Mouse (Mus musculus) erythroblast, embryonic 14.5 days (primary cell): ENCODE data around the gene Olfr1360. TPM values are rescaled to one million over a fixed set of nuclear protein-coding genes. Genes with fewer than 3 reads are reported as not detected.

Experiments
- H3K27me3 ChIP-seq: 2 replicates; pipeline ENCODE4 v1.6.1; 2012; ENCODE audit warnings: inconsistent platforms; ENCODE audit not compliant: control insufficient read depth
- H3K36me3 ChIP-seq: 2 replicates; pipeline ENCODE4 v1.6.1; 2012; ENCODE audit warnings: mild to moderate bottlenecking, inconsistent platforms; ENCODE audit not compliant: control insufficient read depth
- H3K4me1 ChIP-seq: 2 replicates; pipeline ENCODE4 v1.6.1; 2012; ENCODE audit warnings: inconsistent platforms; ENCODE audit not compliant: control insufficient read depth
- H3K4me3 ChIP-seq: replicated peaks from 2 replicates; pipeline ENCODE3; 2012; ENCODE audit warnings: moderate library complexity, mild to moderate bottlenecking, inconsistent platforms
- H3K9me3 ChIP-seq: 2 replicates; pipeline ENCODE4 v1.6.1; 2012; ENCODE audit warnings: low read length, inconsistent platforms, mixed read lengths; ENCODE audit not compliant: control insufficient read depth
- GATA1 ChIP-seq: IDR thresholded peaks from 2 replicates; pipeline ENCODE4 v1.6.1; 2012; ENCODE audit warnings: low read length, inconsistent platforms, mixed read lengths
- TAL1 ChIP-seq: IDR thresholded peaks from 3 replicates; pipeline ENCODE4 v1.6.1; 2012; ENCODE audit warnings: low read length, inconsistent platforms, mixed read lengths
- polyA plus RNA-seq: library from polyadenylated mRNA; stranded (reverse); fragments of >175 nt; gene quantifications from 2 replicates; pipeline ENCODE4 v1.2.3, GENCODE M21; 2012

The Olfr1360 gene
- polyA plus RNA-seq, 1 experiment: not detected

DNA sequence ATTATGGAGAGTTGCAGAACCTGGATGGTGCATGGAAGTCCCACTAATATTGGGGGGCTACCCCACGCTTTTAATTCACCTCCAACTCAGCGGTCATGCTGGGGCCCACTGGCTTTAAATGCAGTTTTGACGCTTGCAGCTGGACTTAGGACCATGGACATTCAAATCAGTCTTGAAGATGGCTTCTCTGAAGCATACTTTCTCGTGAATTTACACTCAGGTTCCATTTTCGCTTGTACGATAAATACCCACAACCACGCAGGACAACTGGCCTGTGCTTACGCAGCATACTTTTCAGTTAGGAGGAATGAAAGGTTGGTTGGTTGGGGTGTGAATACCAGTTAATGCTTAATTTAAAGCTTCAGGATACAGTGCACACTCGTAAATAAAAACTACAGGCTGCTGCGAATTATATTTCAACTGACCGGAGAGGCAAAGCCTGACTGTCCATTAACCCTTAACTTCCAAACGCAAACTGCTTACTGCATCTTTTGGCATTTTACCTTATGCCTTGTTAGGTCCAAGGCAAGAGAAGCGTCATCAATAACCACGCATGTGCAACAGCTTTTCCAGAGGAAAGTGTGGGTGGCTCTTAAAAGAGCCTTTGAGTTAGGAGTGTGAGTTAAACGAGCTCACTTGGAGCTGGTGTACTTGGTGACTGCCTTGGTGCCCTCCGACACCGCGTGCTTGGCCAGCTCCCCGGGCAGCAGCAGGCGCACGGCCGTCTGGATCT lies 38.1 kb upstream of the Olfr1360 start:
- no peaks in the 10 kb centered on the region; the same call in 1 of the 2 replicates for H3K36me3 ChIP-seq
- no peaks in the 10 kb centered on the region for H3K9me3 ChIP-seq
- TF ChIP-seq GATA1: no peak
- TF ChIP-seq TAL1: no peak
- no peaks in the 10 kb centered on the region for H3K27me3 ChIP-seq
- H3K4me1 ChIP-seq: peaks cover 64% of the 10 kb centered on the region
- peak overlapping the region; percentile 78 for H3K4me3 ChIP-seq

DNA sequence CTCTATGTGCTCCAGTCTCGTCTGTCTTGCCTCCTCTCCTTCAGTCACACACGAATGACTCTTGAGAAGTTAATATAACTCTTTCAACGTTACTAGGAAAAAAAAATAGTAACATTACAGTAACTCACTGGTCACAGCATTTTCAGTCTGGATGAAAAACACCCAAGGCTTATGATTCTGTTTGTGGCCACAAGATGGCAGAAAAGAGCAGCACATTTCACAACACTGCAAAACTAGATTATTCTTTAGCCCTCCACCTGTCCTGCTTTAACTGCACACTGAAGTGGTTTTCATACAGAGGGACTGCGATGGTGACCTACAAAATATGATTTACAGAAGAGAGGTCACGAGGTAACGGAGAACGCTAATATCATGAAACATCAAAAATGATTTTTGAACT lies 37.5 kb upstream of the Olfr1360 start:
- Histone ChIP-seq H3K4me1 (peaks cover 63% of the 10 kb centered on the region), H3K36me3 (no peaks in the 10 kb centered on the region; the same call in 1 of the 2 replicates), H3K4me3 (peak overlapping the region; percentile 78), H3K27me3 (no peaks in the 10 kb centered on the region), H3K9me3 (no peaks in the 10 kb centered on the region)
- TF ChIP-seq TAL1 (no peak), GATA1 (no peak)

DNA sequence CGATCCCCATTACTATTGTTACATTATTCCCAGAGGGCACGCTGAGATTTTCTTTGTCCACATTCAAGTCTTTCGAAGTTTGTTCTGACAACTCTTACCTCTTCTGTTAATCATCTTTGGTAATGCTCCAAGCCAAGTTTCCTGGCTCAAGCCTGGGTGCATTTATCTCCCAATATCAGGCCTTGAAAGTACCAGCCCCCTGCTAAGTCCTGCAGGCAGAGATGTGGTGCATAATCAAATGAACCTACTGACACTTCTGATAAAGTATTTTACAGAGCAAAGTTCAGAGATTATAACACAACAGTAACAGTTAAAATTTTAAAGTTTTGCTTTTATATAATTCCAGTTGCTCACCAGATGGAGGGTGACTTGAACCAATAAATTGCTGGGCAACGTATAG lies 34.5 kb upstream of the Olfr1360 start:
- peak overlapping the region; percentile 86 for H3K4me3 ChIP-seq
- TF ChIP-seq TAL1: no peak
- TF ChIP-seq GATA1: no peak
- no peaks in the 10 kb centered on the region for H3K9me3 ChIP-seq
- H3K36me3 ChIP-seq: no peaks in the 10 kb centered on the region
- no peaks in the 10 kb centered on the region for H3K27me3 ChIP-seq
- peaks cover 39% of the 10 kb centered on the region for H3K4me1 ChIP-seq

DNA sequence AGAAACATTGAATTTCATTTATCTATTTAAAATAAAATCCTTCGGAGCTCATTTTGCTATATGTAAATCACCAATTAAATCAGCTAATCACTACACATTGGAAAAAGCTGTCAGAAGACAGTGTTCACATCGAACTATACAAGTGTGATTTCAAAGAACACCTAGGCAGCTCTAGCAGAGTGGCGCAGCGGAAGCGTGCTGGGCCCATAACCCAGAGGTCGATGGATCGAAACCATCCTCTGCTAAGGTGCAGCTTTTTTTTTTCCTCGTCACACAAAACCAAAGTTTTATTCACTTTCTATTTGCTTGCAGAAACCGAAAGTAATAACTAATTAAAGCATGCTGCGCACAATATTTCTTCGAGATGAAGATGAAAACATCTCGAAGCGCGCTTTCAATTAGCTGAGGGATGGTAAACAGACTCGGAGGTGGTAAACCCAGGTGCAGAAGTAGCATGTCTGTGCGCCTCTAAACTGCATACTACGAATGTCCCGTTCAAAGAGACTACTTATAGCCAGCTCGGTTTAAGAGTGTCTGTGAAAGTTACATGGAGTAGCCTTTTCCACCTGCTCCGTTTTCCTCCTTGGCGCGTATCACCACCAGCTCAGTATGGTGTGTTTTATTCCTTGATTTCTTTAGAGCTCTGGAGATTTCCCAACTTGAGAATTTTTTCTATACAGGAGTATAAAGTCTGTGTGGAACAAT lies 33.8 kb upstream of the Olfr1360 start:
- Histone ChIP-seq H3K9me3 (no peaks in the 10 kb centered on the region), H3K27me3 (no peaks in the 10 kb centered on the region), H3K36me3 (no peaks in the 10 kb centered on the region), H3K4me1 (peaks cover 38% of the 10 kb centered on the region), H3K4me3 (peak overlapping the region; percentile 86)
- TF ChIP-seq GATA1 (no peak), TAL1 (no peak)

DNA sequence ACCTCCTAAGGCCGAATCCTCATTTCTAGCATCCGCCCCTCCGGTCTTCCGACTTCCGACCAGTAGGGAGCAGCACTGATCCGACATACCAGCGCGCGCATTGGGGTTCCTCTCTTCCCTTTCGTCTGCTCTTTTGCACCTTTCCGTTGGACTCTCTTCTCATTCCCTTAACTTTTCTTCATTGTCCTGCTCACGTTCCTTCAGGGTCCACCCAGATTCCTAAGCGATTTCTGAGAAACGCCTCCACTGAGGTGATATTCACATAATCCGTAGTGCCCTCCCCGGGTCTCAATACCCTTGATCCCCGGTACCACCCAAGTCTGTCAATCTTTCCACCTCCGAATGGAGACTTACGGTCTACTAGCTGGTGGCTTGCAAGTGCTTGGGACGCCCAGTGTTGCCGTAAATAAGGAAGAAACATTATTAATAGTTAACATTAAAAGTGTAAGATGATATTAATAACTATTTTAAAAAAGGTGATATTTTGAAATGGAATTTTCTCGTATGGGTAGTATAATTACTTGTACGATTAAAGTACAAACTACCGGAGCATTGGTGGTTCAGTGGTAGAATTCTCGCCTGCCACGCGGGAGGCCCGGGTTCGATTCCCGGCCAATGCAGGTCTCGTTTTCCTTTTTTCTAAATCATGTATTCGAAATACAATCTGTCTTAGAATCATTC lies 33.0 kb upstream of the Olfr1360 start:
- peak overlapping the region; percentile 86 for H3K4me3 ChIP-seq
- H3K4me1 ChIP-seq: peaks cover 33% of the 10 kb centered on the region
- H3K9me3 ChIP-seq: no peaks in the 10 kb centered on the region
- no peaks in the 10 kb centered on the region for H3K36me3 ChIP-seq
- H3K27me3 ChIP-seq: peaks cover 2% of the 10 kb centered on the region
- TF ChIP-seq GATA1 (no peak), TAL1 (no peak)

DNA sequence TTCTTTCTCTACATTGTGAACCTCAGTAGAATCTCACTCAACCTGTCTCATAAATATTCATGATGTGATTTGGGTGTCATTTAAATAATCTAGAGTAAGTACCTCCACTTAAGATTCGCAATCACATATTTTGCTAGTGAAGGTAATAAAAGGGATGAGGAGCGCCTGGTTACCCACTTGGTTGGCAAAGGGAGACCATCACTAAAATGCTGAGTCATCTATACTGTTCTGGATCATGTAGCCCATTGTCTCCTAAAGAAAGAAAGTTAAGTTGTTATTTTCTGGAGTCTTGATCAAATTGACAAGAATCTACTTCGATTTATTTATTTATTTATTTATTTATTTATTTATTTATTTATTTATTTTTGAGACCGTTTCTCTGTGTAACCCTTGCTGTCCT lies 29.5 kb upstream of the Olfr1360 start:
- Histone ChIP-seq H3K9me3 (no peaks in the 10 kb centered on the region), H3K36me3 (no peaks in the 10 kb centered on the region), H3K4me3 (no peak overlapping the region), H3K27me3 (peaks cover 6% of the 10 kb centered on the region), H3K4me1 (peaks cover 15% of the 10 kb centered on the region)
- TF ChIP-seq GATA1: no peak
- TF ChIP-seq TAL1: no peak

DNA sequence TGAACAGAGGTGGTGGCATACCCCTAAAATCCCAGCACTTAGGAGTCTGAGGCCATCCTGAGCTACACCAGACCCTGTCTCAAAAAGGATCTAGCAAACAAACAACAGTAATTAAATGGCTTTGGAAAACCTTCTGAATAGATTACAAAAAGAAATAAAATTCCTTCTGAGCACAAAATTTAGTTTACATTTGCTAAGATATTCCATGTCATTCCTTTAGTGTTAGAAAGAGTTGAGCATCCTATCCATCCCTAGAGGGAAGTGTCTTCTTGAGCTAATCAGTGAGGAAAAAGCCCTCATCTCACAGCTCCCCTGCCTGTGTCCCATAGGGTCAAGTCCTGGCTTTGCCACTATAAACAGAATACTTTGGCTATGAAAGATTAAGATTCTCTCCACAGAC lies 20.6 kb upstream of the Olfr1360 start, which contains the start of gene Olfr1359:
Olfr1359 (plus strand) TSS at position 301 of the 400 bp plus-strand sequence.
- Histone ChIP-seq H3K9me3 (no peaks in the 10 kb centered on the region), H3K27me3 (peaks cover 2% of the 10 kb centered on the region), H3K4me3 (no peak within 1 kb of the TSS), H3K4me1 (peaks cover 2% of the 10 kb centered on the region; the same call in 1 of the 2 replicates), H3K36me3 (no peaks in the 10 kb centered on the region)
- no peak for TF ChIP-seq TAL1
- no peak for TF ChIP-seq GATA1

DNA sequence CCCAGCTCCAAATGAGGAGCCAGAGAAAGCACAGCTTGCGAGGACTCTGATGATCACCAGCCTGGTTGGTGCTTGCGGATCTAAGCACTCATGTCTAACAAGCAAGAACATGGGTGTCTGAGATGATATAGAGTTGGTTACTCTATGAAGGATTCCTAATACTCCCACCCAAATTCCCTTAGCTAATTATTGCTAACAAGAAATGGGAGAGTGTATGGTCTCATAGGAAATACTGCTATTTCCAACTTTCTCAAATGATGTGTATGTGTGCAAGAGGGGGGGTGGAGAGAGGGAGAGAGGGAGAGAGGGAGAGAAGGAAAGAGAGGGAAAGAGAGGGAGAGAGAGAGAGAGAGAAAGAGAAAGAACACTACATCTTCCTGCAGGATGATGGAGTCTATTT lies 13.9 kb downstream of the Olfr1360 start, which contains the start of gene Olfr1361:
Olfr1361 (minus strand) TSS at position 101 of the 400 bp plus-strand sequence.
- TF ChIP-seq GATA1: no peak
- no peak for TF ChIP-seq TAL1
- H3K4me3 ChIP-seq: no peak within 1 kb of the TSS
- no peaks in the 10 kb centered on the region for H3K27me3 ChIP-seq
- H3K9me3 ChIP-seq: no peaks in the 10 kb centered on the region
- H3K36me3 ChIP-seq: no peaks in the 10 kb centered on the region
- H3K4me1 ChIP-seq: no peaks in the 10 kb centered on the region

DNA sequence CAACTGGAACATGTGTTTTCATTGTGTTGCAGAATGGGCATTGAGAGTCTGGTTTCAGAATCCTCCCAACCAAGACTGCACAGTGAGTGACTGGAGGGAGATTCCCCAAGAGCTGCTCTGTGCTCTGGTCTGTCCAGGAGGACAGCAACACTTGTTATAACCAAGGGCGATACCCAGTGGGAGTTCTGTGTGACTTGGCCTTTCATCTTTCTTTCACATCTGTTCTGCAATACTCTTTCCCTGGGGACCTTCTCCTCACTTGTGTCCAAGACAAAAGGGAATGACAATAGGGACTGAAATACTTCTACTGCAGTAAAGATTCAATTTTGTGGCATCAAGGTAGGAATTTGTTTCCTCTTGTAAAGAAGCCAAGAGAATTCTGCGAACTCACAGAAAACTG lies 34.8 kb downstream of the Olfr1360 start, which contains the start of gene Olfr11:
Olfr11 (minus strand) TSS at position 101 of the 400 bp plus-strand sequence.
- no peak within 1 kb of the TSS for H3K4me3 ChIP-seq
- H3K9me3 ChIP-seq: no peaks in the 10 kb centered on the region
- no peak for TF ChIP-seq TAL1
- H3K36me3 ChIP-seq: no peaks in the 10 kb centered on the region
- no peaks in the 10 kb centered on the region for H3K27me3 ChIP-seq
- H3K4me1 ChIP-seq: no peaks in the 10 kb centered on the region

Other genes with a start within 250 kb of the Olfr1360 start
- gene Pgbd1, start 236.3 kb downstream of the Olfr1360 start, polyA plus RNA-seq: 0.04 and 0.05 TPM in 2 replicates
- 0.08 and 0.09 TPM in 2 replicates for gene Zscan26, start 223.7 kb downstream of the Olfr1360 start, polyA plus RNA-seq
- 0.37 and 0.41 TPM in 2 replicates for gene Nkapl, start 208.9 kb downstream of the Olfr1360 start, polyA plus RNA-seq
- 0.01 TPM in 1 of 2 replicates, not detected in the other for gene Zkscan4, start 198.5 kb downstream of the Olfr1360 start, polyA plus RNA-seq
- not detected in 2 replicates for gene Gm10065, start 198.0 kb downstream of the Olfr1360 start, polyA plus RNA-seq
- 0.05 and 0.06 TPM in 2 replicates for gene AK157302, start 182.2 kb downstream of the Olfr1360 start, polyA plus RNA-seq
- gene Gm11273, start 176.0 kb downstream of the Olfr1360 start, polyA plus RNA-seq: 3.7 and 5.8 TPM in 2 replicates
- gene Zkscan8, start 146.3 kb downstream of the Olfr1360 start, polyA plus RNA-seq: 0.01 and 0.14 TPM in 2 replicates
- not detected in 2 replicates for gene Olfr1366, start 134.6 kb downstream of the Olfr1360 start, polyA plus RNA-seq
- not detected in 2 replicates for gene Olfr1535, start 117.5 kb downstream of the Olfr1360 start, polyA plus RNA-seq
- not detected in 2 replicates for gene Olfr1364, start 95.6 kb downstream of the Olfr1360 start, polyA plus RNA-seq
- not detected in 2 replicates for gene Olfr1362, start 63.4 kb downstream of the Olfr1360 start, polyA plus RNA-seq
- 0.04 TPM in 1 of 2 replicates, not detected in the other for gene Olfr11, start 34.9 kb downstream of the Olfr1360 start, polyA plus RNA-seq
- not detected in 2 replicates for gene Olfr1361, start 14.0 kb downstream of the Olfr1360 start, polyA plus RNA-seq
- gene Olfr1359, start 20.7 kb upstream of the Olfr1360 start, polyA plus RNA-seq: not detected in 2 replicates
- 2.0 and 7.9 TPM in 2 replicates for gene Hist1h2bl, start 38.7 kb upstream of the Olfr1360 start, polyA plus RNA-seq
- 28.0 and 37.9 TPM in 2 replicates for gene Hist1h2ai, start 39.0 kb upstream of the Olfr1360 start, polyA plus RNA-seq
- gene Hist1h3h, start 40.3 kb upstream of the Olfr1360 start, polyA plus RNA-seq: 27.8 and 67.4 TPM in 2 replicates
- gene Hist1h2bm, start 44.6 kb upstream of the Olfr1360 start, polyA plus RNA-seq: 1.8 and 3.9 TPM in 2 replicates
- gene Hist1h4j, start 57.7 kb upstream of the Olfr1360 start, polyA plus RNA-seq: 1.3 and 2.7 TPM in 2 replicates
- 23.3 and 64.1 TPM in 2 replicates for gene Hist1h4k, start 73.1 kb upstream of the Olfr1360 start, polyA plus RNA-seq
- 57.8 and 123 TPM in 2 replicates for gene Hist1h2ak, start 76.4 kb upstream of the Olfr1360 start, polyA plus RNA-seq
- gene Hist1h2bn, start 76.7 kb upstream of the Olfr1360 start, polyA plus RNA-seq: 2.7 and 5.2 TPM in 2 replicates
- gene Hist1h1b, start 103.2 kb upstream of the Olfr1360 start, polyA plus RNA-seq: 2.6 and 5.0 TPM in 2 replicates
- 16.8 and 41.5 TPM in 2 replicates for gene Hist1h3i, start 106.0 kb upstream of the Olfr1360 start, polyA plus RNA-seq
- gene Hist1h2an, start 109.8 kb upstream of the Olfr1360 start, polyA plus RNA-seq: 15.8 and 41.3 TPM in 2 replicates
- 2.2 and 5.1 TPM in 2 replicates for gene Hist1h2bp, start 110.1 kb upstream of the Olfr1360 start, polyA plus RNA-seq
- gene Hist1h2bq, start 132.8 kb upstream of the Olfr1360 start, polyA plus RNA-seq: 12.6 and 20.2 TPM in 2 replicates
- 4,119 and 4,310 TPM in 2 replicates for gene Hist1h2ao, start 133.1 kb upstream of the Olfr1360 start, polyA plus RNA-seq
- 26.4 and 43.3 TPM in 2 replicates for gene Hist1h4m, start 134.3 kb upstream of the Olfr1360 start, polyA plus RNA-seq
- 0.78 and 5.7 TPM in 2 replicates for gene Hist1h4n, start 154.8 kb upstream of the Olfr1360 start, polyA plus RNA-seq
- gene Hist1h2ap, start 156.1 kb upstream of the Olfr1360 start, polyA plus RNA-seq: 9,149 and 11,620 TPM in 2 replicates
- gene Hist1h2br, start 156.3 kb upstream of the Olfr1360 start, polyA plus RNA-seq: 12.4 and 21.9 TPM in 2 replicates